Mouse (Mus musculus): ENCODE measurements around the gene Ikzf1. TPM values are rescaled to one million over a fixed set of nuclear protein-coding genes. Genes with fewer than 3 reads are reported as not detected.

Ikzf1 gene
- polyA plus RNA-seq, 1 experiment, result 0.48 TPM

DNA sequence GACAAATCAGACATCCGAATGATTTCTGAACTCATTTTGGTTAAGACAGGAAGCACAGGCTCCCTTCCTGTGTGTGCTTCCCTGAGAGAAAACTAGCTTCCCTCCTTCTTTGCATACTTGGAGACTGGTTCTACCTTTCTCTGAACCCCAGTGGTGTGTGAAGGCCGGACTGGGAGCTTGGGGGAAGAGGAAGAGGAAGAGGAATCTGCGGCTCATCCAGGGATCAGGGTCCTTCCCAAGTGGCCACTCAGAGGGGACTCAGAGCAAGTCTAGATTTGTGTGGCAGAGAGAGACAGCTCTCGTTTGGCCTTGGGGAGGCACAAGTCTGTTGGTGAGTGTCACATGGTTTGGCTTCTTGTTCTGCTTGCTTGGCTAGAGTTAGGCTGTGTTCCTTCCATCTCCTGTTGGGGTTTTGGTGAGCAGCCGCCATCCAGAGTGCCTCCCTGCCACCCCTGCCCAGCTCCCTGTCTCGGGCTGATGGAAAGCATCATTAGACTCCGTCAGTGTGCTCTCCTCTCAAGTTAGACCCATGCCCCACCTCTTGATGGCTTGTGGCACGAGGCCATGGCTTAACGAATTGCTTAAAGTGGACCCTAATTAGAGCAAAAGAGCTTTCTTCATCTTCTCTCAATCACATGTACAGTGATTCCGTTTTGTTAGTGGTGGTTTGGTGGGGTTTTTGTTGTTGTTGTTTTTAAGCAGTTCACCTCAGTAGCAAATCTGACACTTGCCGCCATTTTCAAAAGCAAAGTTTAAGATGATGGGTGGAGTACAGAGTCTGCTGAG, 5.4 kb downstream of the Ikzf1 start:
- TF ChIP-seq POLR2A (IDR thresholded peaks at IDR 0.05; ENCODE audit: control insufficient read depth, low read depth, low read length) (no peak), CTCF (IDR thresholded peaks at IDR 0.05; ENCODE audit: control insufficient read depth, insufficient read depth, insufficient replicate concordance, low read depth, low read length) (no peak)
- Histone ChIP-seq H3K27ac (ENCODE audit: control insufficient read depth, insufficient read depth, low read depth, low read length) (no peak overlapping the region), H3K4me3 (ENCODE audit: control insufficient read depth, low read depth, low read length) (no peak overlapping the region), H3K27me3 (ENCODE audit: control insufficient read depth, insufficient read depth, low read length) (no peaks in the 10 kb centered on the region), H3K4me1 (ENCODE audit: control insufficient read depth, insufficient read depth, low read length) (peaks cover 8% of the 10 kb centered on the region), H3K36me3 (ENCODE audit: control insufficient read depth, insufficient read depth, low read length) (no peaks in the 10 kb centered on the region)

DNA sequence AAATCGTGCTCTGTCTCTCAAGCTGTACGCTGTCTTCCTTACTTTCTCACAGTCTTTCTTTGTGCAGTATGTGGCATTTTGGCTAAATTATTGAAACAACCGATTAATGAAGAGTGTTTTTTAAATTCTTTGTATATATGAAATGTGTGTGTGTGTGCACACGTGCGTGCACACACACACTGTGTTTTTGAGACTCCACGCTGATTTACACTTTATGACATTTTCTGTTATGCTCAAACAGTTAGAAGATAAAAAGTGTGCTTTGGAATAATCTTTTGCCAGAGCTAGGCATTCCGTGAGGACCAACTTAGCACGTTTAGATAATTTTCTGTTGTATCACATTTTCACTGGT, 6.0 kb downstream of the Ikzf1 start:
- Histone ChIP-seq H3K27ac (ENCODE audit: control insufficient read depth, insufficient read depth, low read depth, low read length) (no peak overlapping the region), H3K36me3 (ENCODE audit: control insufficient read depth, insufficient read depth, low read length) (no peaks in the 10 kb centered on the region), H3K27me3 (ENCODE audit: control insufficient read depth, insufficient read depth, low read length) (no peaks in the 10 kb centered on the region), H3K4me3 (ENCODE audit: control insufficient read depth, low read depth, low read length) (no peak overlapping the region), H3K4me1 (ENCODE audit: control insufficient read depth, insufficient read depth, low read length) (peaks cover 5% of the 10 kb centered on the region)
- TF ChIP-seq CTCF (IDR thresholded peaks at IDR 0.05; ENCODE audit: control insufficient read depth, insufficient read depth, insufficient replicate concordance, low read depth, low read length), result no peak
- TF ChIP-seq POLR2A (IDR thresholded peaks at IDR 0.05; ENCODE audit: control insufficient read depth, low read depth, low read length), result no peak

DNA sequence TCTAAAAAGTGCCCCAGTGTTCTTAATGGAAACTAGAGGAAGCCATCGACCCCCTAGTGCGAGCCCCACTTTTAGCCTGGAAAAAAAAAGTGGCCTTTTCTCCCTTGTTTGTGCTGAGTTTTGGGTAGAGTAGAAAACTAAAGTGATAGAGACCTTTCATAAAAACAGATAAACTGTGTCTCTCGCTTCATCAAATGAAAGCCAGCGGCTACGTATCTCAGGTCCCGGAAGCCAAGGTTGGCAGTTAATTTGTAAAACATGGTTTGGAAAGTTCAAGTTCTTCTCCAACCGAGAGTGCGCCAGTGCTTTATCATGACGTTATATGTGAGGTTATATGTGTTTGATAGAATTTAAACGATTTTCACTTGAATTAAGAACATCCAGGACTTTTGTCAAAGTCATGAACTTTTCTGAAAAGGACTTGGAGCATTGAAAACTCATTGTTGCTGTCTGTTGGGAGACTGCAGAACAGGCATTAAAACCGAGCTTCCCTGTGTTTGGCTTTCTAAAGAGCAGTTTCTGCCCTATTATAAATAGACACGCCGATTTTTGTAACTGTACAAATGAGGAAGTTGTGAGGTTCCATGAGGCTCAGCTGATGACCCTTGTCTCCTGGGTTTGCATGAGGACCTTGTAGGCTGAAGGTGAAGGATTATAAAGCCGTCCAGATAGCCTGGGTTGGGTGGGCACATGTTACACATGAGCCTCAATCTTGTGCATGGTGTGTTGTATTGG, 6.7 kb downstream of the Ikzf1 start:
- Histone ChIP-seq H3K36me3 (ENCODE audit: control insufficient read depth, insufficient read depth, low read length) (no peaks in the 10 kb centered on the region), H3K27ac (ENCODE audit: control insufficient read depth, insufficient read depth, low read depth, low read length) (no peak overlapping the region), H3K4me3 (ENCODE audit: control insufficient read depth, low read depth, low read length) (no peak overlapping the region), H3K27me3 (ENCODE audit: control insufficient read depth, insufficient read depth, low read length) (no peaks in the 10 kb centered on the region), H3K4me1 (ENCODE audit: control insufficient read depth, insufficient read depth, low read length) (no peaks in the 10 kb centered on the region)
- TF ChIP-seq POLR2A (IDR thresholded peaks at IDR 0.05; ENCODE audit: control insufficient read depth, low read depth, low read length) (no peak), CTCF (IDR thresholded peaks at IDR 0.05; ENCODE audit: control insufficient read depth, insufficient read depth, insufficient replicate concordance, low read depth, low read length) (no peak)

DNA sequence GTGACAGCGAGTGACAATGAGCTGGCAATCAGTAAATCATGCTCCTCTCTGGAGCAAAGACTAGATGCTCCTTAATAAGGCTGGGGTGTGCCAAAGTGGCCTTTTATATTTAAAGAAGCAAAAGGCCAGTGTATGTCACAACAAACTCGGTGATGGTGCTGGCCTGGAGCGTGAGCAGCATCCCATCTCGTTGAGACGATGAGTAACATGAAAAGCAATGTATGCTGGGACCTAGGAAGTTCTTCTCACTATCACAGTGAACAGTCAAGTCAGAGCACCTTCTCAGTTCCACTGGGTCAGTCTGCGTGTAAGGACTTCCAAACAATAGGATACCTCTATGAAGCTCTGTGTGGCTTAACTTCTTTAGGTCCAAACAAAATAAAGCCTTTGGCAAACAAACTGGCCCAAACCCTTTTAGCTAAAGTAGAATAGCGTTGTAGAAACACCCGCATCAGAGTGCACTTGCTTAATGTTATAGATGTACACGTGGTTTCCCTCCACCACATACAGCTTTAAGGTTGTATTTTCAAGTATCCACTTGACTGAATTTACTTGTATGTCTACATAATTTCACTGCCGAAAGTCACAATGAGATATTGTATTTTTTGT, 7.9 kb downstream of the Ikzf1 start:
- Histone ChIP-seq H3K27ac (ENCODE audit: control insufficient read depth, insufficient read depth, low read depth, low read length) (no peak overlapping the region), H3K4me1 (ENCODE audit: control insufficient read depth, insufficient read depth, low read length) (no peaks in the 10 kb centered on the region), H3K36me3 (ENCODE audit: control insufficient read depth, insufficient read depth, low read length) (no peaks in the 10 kb centered on the region), H3K4me3 (ENCODE audit: control insufficient read depth, low read depth, low read length) (no peak overlapping the region), H3K27me3 (ENCODE audit: control insufficient read depth, insufficient read depth, low read length) (no peaks in the 10 kb centered on the region)
- no peak for TF ChIP-seq POLR2A (IDR thresholded peaks at IDR 0.05; ENCODE audit: control insufficient read depth, low read depth, low read length)
- no peak for TF ChIP-seq CTCF (IDR thresholded peaks at IDR 0.05; ENCODE audit: control insufficient read depth, insufficient read depth, insufficient replicate concordance, low read depth, low read length)

DNA sequence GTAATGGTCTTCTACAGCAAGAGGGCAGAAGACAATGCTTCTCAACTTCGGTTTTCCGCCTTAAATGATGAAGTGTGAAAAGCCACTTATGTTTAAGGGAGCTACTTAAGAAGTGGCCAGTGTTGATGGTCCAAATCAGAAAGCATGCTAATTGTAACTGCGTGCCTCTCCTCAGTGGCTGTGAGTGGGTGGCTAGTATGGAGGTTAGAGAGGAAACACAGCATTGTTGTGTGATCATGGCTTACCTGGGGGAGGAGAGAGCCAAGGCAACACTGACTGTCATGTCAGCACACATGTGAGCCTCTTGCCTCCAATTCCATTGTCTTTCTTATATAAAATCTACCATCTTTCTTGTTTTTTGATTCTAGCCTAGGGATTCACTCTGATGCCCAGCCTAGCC, 8.6 kb downstream of the Ikzf1 start:
- Histone ChIP-seq H3K4me1 (ENCODE audit: control insufficient read depth, insufficient read depth, low read length) (no peaks in the 10 kb centered on the region), H3K4me3 (ENCODE audit: control insufficient read depth, low read depth, low read length) (no peak overlapping the region), H3K36me3 (ENCODE audit: control insufficient read depth, insufficient read depth, low read length) (no peaks in the 10 kb centered on the region), H3K27me3 (ENCODE audit: control insufficient read depth, insufficient read depth, low read length) (no peaks in the 10 kb centered on the region), H3K27ac (ENCODE audit: control insufficient read depth, insufficient read depth, low read depth, low read length) (no peak overlapping the region)
- no peak for TF ChIP-seq CTCF (IDR thresholded peaks at IDR 0.05; ENCODE audit: control insufficient read depth, insufficient read depth, insufficient replicate concordance, low read depth, low read length)
- no peak for TF ChIP-seq POLR2A (IDR thresholded peaks at IDR 0.05; ENCODE audit: control insufficient read depth, low read depth, low read length)

DNA sequence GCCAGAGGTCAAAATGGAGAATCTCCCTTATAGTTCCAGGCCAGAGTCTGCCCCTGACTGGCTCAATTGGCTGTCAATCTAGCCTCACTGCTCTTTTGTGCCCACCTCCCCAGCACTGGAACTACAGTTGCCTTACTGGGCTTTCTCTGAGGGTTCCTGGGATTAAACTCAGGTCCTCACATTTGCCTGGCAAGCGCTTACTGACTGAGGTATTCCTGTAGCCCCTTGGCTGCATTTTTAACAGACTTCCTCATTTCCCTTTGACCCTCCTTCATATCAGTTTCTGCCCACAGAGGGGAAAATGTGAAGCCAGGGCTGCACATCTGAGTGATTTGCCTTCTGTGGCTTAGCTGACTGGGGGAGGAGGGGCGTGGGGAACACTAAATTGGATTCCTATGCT, 9.3 kb downstream of the Ikzf1 start:
- no peak overlapping the region for H3K4me3 ChIP-seq (ENCODE audit: control insufficient read depth, low read depth, low read length)
- no peaks in the 10 kb centered on the region for H3K36me3 ChIP-seq (ENCODE audit: control insufficient read depth, insufficient read depth, low read length)
- TF ChIP-seq CTCF (IDR thresholded peaks at IDR 0.05; ENCODE audit: control insufficient read depth, insufficient read depth, insufficient replicate concordance, low read depth, low read length) (no peak), POLR2A (IDR thresholded peaks at IDR 0.05; ENCODE audit: control insufficient read depth, low read depth, low read length) (no peak)
- no peaks in the 10 kb centered on the region for H3K27me3 ChIP-seq (ENCODE audit: control insufficient read depth, insufficient read depth, low read length)
- no peak overlapping the region for H3K27ac ChIP-seq (ENCODE audit: control insufficient read depth, insufficient read depth, low read depth, low read length)
- H3K4me1 ChIP-seq (ENCODE audit: control insufficient read depth, insufficient read depth, low read length), result no peaks in the 10 kb centered on the region

DNA sequence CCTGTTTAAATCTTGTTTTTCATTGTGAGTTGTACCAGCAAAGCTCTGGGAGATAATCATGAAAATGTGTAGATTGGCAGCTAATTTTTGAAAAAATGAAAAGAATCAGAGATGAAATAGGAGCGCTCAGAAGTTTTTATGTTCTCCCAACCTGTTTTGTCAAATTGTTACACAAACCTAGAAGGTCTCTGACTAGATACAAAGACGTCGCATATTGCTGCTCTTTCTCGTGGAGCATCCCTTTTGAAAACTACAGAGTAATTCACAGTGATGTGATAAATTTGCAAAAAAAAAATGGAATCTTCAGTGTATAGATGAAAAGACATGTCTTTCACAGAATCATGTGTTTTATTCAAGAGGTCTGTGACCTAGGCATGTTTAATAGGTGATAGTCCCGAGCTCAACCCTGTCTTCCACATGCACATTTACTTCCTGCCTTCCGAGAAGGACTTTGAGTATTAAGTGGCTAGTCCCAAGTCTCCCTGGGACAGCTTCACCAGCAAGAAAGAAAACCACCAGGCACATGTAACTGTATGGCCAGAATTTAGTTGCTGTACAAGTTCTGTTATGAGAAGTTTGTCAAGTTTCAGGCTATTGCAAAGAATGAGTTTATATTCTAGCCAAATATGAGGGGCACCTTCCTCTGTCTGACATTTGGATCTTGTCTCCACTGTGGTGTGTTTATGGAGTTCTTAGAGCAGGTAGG, 9.8 kb downstream of the Ikzf1 start:
- no peak overlapping the region for H3K27ac ChIP-seq (ENCODE audit: control insufficient read depth, insufficient read depth, low read depth, low read length)
- H3K4me3 ChIP-seq (ENCODE audit: control insufficient read depth, low read depth, low read length), result no peak overlapping the region
- H3K27me3 ChIP-seq (ENCODE audit: control insufficient read depth, insufficient read depth, low read length), result no peaks in the 10 kb centered on the region
- TF ChIP-seq CTCF (IDR thresholded peaks at IDR 0.05; ENCODE audit: control insufficient read depth, insufficient read depth, insufficient replicate concordance, low read depth, low read length) (no peak), POLR2A (IDR thresholded peaks at IDR 0.05; ENCODE audit: control insufficient read depth, low read depth, low read length) (no peak)
- H3K4me1 ChIP-seq (ENCODE audit: control insufficient read depth, insufficient read depth, low read length), result no peaks in the 10 kb centered on the region
- H3K36me3 ChIP-seq (ENCODE audit: control insufficient read depth, insufficient read depth, low read length), result no peaks in the 10 kb centered on the region

Measured in testis, adult 2 months (tissue).